Mouse (Mus musculus) midbrain, embryonic 12.5 days (tissue): ENCODE measurements around the gene Arfgef2. TPM values are rescaled to one million over a fixed set of nuclear protein-coding genes. Genes with fewer than 3 reads are reported as not detected.

Experiments used
- ATAC-seq: fragments of 200-750 bp; cut with Nextera tagmentation; 2 replicates; pipeline ENCODE4 v1.8.0; 2017; ENCODE audit warnings: low read depth, moderate TSS enrichment, moderate library complexity; ENCODE audit not compliant: low FRiP score
- H3K27ac ChIP-seq: fragments of 300-500 bp; sonication (generic); replicated peaks from 2 replicates; pipeline ENCODE4 v1.5.1; 2016; ENCODE audit warnings: mild to moderate bottlenecking
- H3K27me3 ChIP-seq: fragments of 300-500 bp; sonication (generic); 2 replicates; pipeline ENCODE4 v1.6.1; 2016; ENCODE audit warnings: mild to moderate bottlenecking
- H3K36me3 ChIP-seq: fragments of 300-500 bp; sonication (generic); 2 replicates; pipeline ENCODE4 v1.6.1; 2016
- H3K4me1 ChIP-seq: fragments of 300-500 bp; sonication (generic); 2 replicates; pipeline ENCODE4 v1.6.1; 2016
- H3K4me2 ChIP-seq: fragments of 300-500 bp; sonication (generic); replicated peaks from 2 replicates; pipeline ENCODE4 v1.6.1; 2016; ENCODE audit warnings: mild to moderate bottlenecking, moderate library complexity
- H3K4me3 ChIP-seq: fragments of 300-500 bp; sonication (generic); 2 replicates; pipeline ENCODE4 v1.5.1; 2016; ENCODE audit warnings: mild to moderate bottlenecking
- H3K9ac ChIP-seq: fragments of 300-500 bp; sonication (generic); replicated peaks from 2 replicates; pipeline ENCODE4 v1.6.1; 2016; ENCODE audit warnings: mild to moderate bottlenecking, moderate library complexity
- H3K9me3 ChIP-seq: fragments of 300-500 bp; sonication (generic); 2 replicates; pipeline ENCODE4 v1.6.1; 2016; ENCODE audit warnings: mild to moderate bottlenecking
- WGBS: fragments of 180-500 bp; shearing (Covaris S2); methylation state at CpG from one replicate; pipeline ENCODE4 v1.1.7; 2016; 5-methylcytosine and 5-hydroxymethylcytosine counted together
- polyA plus RNA-seq: library from polyadenylated mRNA; unstranded; fragments of >200 nt; fragmentation: Nextera tagmentation; extraction: Ambion mirVana; gene quantifications from 2 replicates; pipeline ENCODE4 v1.2.1, GENCODE M21; 2016

The Arfgef2 gene
- polyA plus RNA-seq, 1 experiment from 2014 or later, result 5.8 TPM

- H3K9ac ChIP-seq, result no peak overlapping the region
- H3K27ac ChIP-seq, result no peak overlapping the region
- peaks cover 9% of the 10 kb centered on the region for H3K4me1 ChIP-seq
- ATAC-seq, result no peak
- no peak overlapping the region for H3K4me3 ChIP-seq
- no peaks in the 10 kb centered on the region for H3K36me3 ChIP-seq
- H3K27me3 ChIP-seq, result no peaks in the 10 kb centered on the region
- 85% methylated on average over 10 of the region's 10 CpGs for WGBS
- no peak overlapping the region for H3K4me2 ChIP-seq
- no peaks in the 10 kb centered on the region for H3K9me3 ChIP-seq
These were observed 5.4 kb downstream of the Arfgef2 start for GRCm38 (mm10) chr2:166810821-166811220.

GRCm38 (mm10) chr2:166818463-166819143, 13.2 kb downstream of the Arfgef2 start:
- no peaks in the 10 kb centered on the region for H3K27me3 ChIP-seq
- WGBS, result 85% methylated on average over 9 of the region's 9 CpGs
- H3K27ac ChIP-seq, result no peak overlapping the region
- no peaks in the 10 kb centered on the region for H3K9me3 ChIP-seq
- ATAC-seq, result no peak
- H3K4me2 ChIP-seq, result no peak overlapping the region
- H3K36me3 ChIP-seq, result no peaks in the 10 kb centered on the region
- H3K9ac ChIP-seq, result no peak overlapping the region
- H3K4me3 ChIP-seq, result no peak overlapping the region
- no peaks in the 10 kb centered on the region for H3K4me1 ChIP-seq

GRCm38 (mm10) chr2:166819849-166820248, 14.5 kb downstream of the Arfgef2 start:
- H3K27me3 ChIP-seq, result no peaks in the 10 kb centered on the region
- H3K4me1 ChIP-seq, result no peaks in the 10 kb centered on the region
- no peak overlapping the region for H3K9ac ChIP-seq
- 92% methylated on average over 8 of the region's 8 CpGs for WGBS
- no peak for ATAC-seq
- H3K4me2 ChIP-seq, result no peak overlapping the region
- H3K36me3 ChIP-seq, result no peaks in the 10 kb centered on the region
- no peaks in the 10 kb centered on the region for H3K9me3 ChIP-seq
- H3K4me3 ChIP-seq, result no peak overlapping the region
- no peak overlapping the region for H3K27ac ChIP-seq

GRCm38 (mm10) chr2:166820844-166821243, 15.5 kb downstream of the Arfgef2 start:
- 73% methylated on average over 2 of the region's 2 CpGs for WGBS
- Histone ChIP-seq H3K9me3 (no peaks in the 10 kb centered on the region), H3K4me1 (no peaks in the 10 kb centered on the region), H3K4me2 (no peak overlapping the region), H3K27me3 (no peaks in the 10 kb centered on the region), H3K27ac (no peak overlapping the region), H3K4me3 (no peak overlapping the region), H3K36me3 (no peaks in the 10 kb centered on the region), H3K9ac (no peak overlapping the region)
- no peak for ATAC-seq

- Histone ChIP-seq H3K4me1 (no peaks in the 10 kb centered on the region), H3K4me2 (no peak overlapping the region), H3K36me3 (no peaks in the 10 kb centered on the region), H3K9me3 (no peaks in the 10 kb centered on the region), H3K27ac (no peak overlapping the region), H3K9ac (no peak overlapping the region), H3K4me3 (no peak overlapping the region), H3K27me3 (no peaks in the 10 kb centered on the region)
- 93% methylated on average over 3 of the region's 3 CpGs for WGBS
- ATAC-seq, result no peak
These were observed 16.0 kb downstream of the Arfgef2 start for GRCm38 (mm10) chr2:166821406-166821805.

GRCm38 (mm10) chr2:166822119-166822826, 16.9 kb downstream of the Arfgef2 start:
- Histone ChIP-seq H3K4me3 (no peak overlapping the region), H3K36me3 (no peaks in the 10 kb centered on the region), H3K27me3 (no peaks in the 10 kb centered on the region), H3K4me2 (no peak overlapping the region), H3K4me1 (no peaks in the 10 kb centered on the region), H3K9me3 (no peaks in the 10 kb centered on the region), H3K27ac (no peak overlapping the region), H3K9ac (no peak overlapping the region)
- WGBS, result 75% methylated on average over 10 of the region's 10 CpGs
- ATAC-seq, result no peak

GRCm38 (mm10) chr2:166822901-166823300, 17.5 kb downstream of the Arfgef2 start:
- Histone ChIP-seq H3K4me1 (no peaks in the 10 kb centered on the region), H3K4me2 (no peak overlapping the region), H3K27me3 (no peaks in the 10 kb centered on the region), H3K4me3 (no peak overlapping the region), H3K27ac (no peak overlapping the region), H3K36me3 (no peaks in the 10 kb centered on the region), H3K9ac (no peak overlapping the region), H3K9me3 (no peaks in the 10 kb centered on the region)
- no peak for ATAC-seq
- WGBS, result 88% methylated on average over 2 of the region's 2 CpGs

GRCm38 (mm10) chr2:166824386-166824785, 19.0 kb downstream of the Arfgef2 start:
- ATAC-seq, result no peak

GRCm38 (mm10) chr2:166824998-166825397, 19.6 kb downstream of the Arfgef2 start:
- Histone ChIP-seq H3K4me1 (no peaks in the 10 kb centered on the region), H3K27me3 (no peaks in the 10 kb centered on the region), H3K9ac (no peak overlapping the region), H3K4me2 (no peak overlapping the region), H3K9me3 (no peaks in the 10 kb centered on the region), H3K4me3 (no peak overlapping the region), H3K36me3 (no peaks in the 10 kb centered on the region), H3K27ac (no peak overlapping the region)
- ATAC-seq, result no peak
- WGBS, result 93% methylated on average over 5 of the region's 5 CpGs

More at GRCm38 (mm10) chr2:166824386-166824785, 19.0 kb downstream of the Arfgef2 start:
- no peaks in the 10 kb centered on the region for H3K4me1 ChIP-seq
- no peak overlapping the region for H3K27ac ChIP-seq
- no peak overlapping the region for H3K9ac ChIP-seq
- H3K27me3 ChIP-seq, result no peaks in the 10 kb centered on the region
- no peaks in the 10 kb centered on the region for H3K36me3 ChIP-seq
- no peak overlapping the region for H3K4me2 ChIP-seq
- 92% methylated on average over 5 of the region's 5 CpGs for WGBS
- no peaks in the 10 kb centered on the region for H3K9me3 ChIP-seq
- no peak overlapping the region for H3K4me3 ChIP-seq

GRCm38 (mm10) chr2:166826491-166827224, 21.3 kb downstream of the Arfgef2 start:
- H3K36me3 ChIP-seq, result no peaks in the 10 kb centered on the region
- no peaks in the 10 kb centered on the region for H3K27me3 ChIP-seq
- ATAC-seq, result no peak
- H3K4me1 ChIP-seq, result no peaks in the 10 kb centered on the region
- H3K4me3 ChIP-seq, result no peak overlapping the region
- H3K9ac ChIP-seq, result no peak overlapping the region
- no peak overlapping the region for H3K27ac ChIP-seq
- no peaks in the 10 kb centered on the region for H3K9me3 ChIP-seq
- H3K4me2 ChIP-seq, result no peak overlapping the region
- 90% methylated on average over 8 of the region's 8 CpGs for WGBS

- Histone ChIP-seq H3K27ac (no peak overlapping the region), H3K4me2 (no peak overlapping the region), H3K4me3 (no peak overlapping the region), H3K9ac (no peak overlapping the region), H3K4me1 (no peaks in the 10 kb centered on the region), H3K27me3 (no peaks in the 10 kb centered on the region), H3K9me3 (no peaks in the 10 kb centered on the region), H3K36me3 (no peaks in the 10 kb centered on the region)
- no peak for ATAC-seq
- WGBS, result 94% methylated on average over 12 of the region's 12 CpGs
These were observed 22.9 kb downstream of the Arfgef2 start for GRCm38 (mm10) chr2:166828306-166828705.

- Histone ChIP-seq H3K9ac (no peak overlapping the region), H3K27me3 (no peaks in the 10 kb centered on the region), H3K36me3 (peaks cover 4% of the 10 kb centered on the region; the same call in 1 of the 2 replicates), H3K4me2 (no peak overlapping the region), H3K4me3 (no peak overlapping the region), H3K4me1 (no peaks in the 10 kb centered on the region), H3K9me3 (no peaks in the 10 kb centered on the region), H3K27ac (no peak overlapping the region)
- no peak for ATAC-seq
- 90% methylated on average over 5 of the region's 5 CpGs for WGBS
These were observed 25.0 kb downstream of the Arfgef2 start for GRCm38 (mm10) chr2:166830350-166830749.
